Mouse (Mus musculus) adrenal gland, adult 2 months (tissue): ENCODE measurements around the gene Aff4. TPM values are rescaled to one million over a fixed set of nuclear protein-coding genes. Genes with fewer than 3 reads are reported as not detected.

Experiments
- DNase-seq: peaks from one replicate; pipeline ENCODE4 v3.0.0; 2021
- microRNA-seq, 2 experiments: library from miRNA; unstranded; fragments of <30 nt; microRNA quantifications; one replicate each; pipeline ENCODE4 v1.2.0; 2021
- polyA plus RNA-seq: library from polyadenylated mRNA; depleted of rRNA; stranded (reverse); fragments of >200 nt; gene quantifications from 2 replicates; pipeline ENCODE4 v1.2.3, GENCODE M21; 2012; rRNA removed
- total RNA-seq, 2 experiments: library from RNA; stranded (reverse); gene quantifications; 2 replicates each; pipeline ENCODE4 v1.2.3; 2021

The Aff4 gene
- total and polyA plus RNA-seq, 3 experiments, result 8.7 to 306 (median 145) TPM

- DNase-seq, result peak; percentile 47
These were observed 111.1 kb downstream of the Aff4 start for GRCm38 (mm10) chr11:53461727-53462126.

GRCm38 (mm10) chr11:53463551-53464424 lies 113.2 kb downstream of the Aff4 start:
- DNase-seq, result peak; percentile 45

GRCm38 (mm10) chr11:53466231-53466971 lies 115.8 kb downstream of the Aff4 start:
- peak; percentile 84 for DNase-seq

GRCm38 (mm10) chr11:53469294-53469967 lies 118.8 kb downstream of the Aff4 start:
- DNase-seq, result no peak

- peak; percentile 89 for DNase-seq
These were observed 119.5 kb downstream of the Aff4 start, which contains the start of gene Gm9837 for GRCm38 (mm10) chr11:53469968-53470695. TSS of gene Gm9837 (minus strand) at chr11:53470479.

Small RNA genes lying within 50 kb of the gene (microRNA-seq; reads per million reads assigned to microRNA genes)
- gene Mir6920, result 0 reads per million in 2 experiments

Other genes starting within 250 kb of the Aff4 start
- 100 to 1,000 TPM; 194 to 257 TPM for gene Hspa4, start 50.4 kb upstream of the Aff4 start, total RNA-seq
- gene Hspa4, start 50.4 kb upstream of the Aff4 start, polyA plus RNA-seq, result 54.0 and 57.0 TPM in 2 replicates
- 10 to 100 TPM in 1 of 2 experiments, 1 to 10 TPM in 1; 8.8 to 10.1 TPM for gene Zcchc10, start 26.2 kb upstream of the Aff4 start, total RNA-seq
- 7.1 and 7.6 TPM in 2 replicates for gene Zcchc10, start 26.2 kb upstream of the Aff4 start, polyA plus RNA-seq
- not detected for gene Leap2, start 72.3 kb downstream of the Aff4 start, total RNA-seq
- gene Leap2, start 72.3 kb downstream of the Aff4 start, polyA plus RNA-seq, result not detected in 2 replicates
- 1,000 to 10,000 TPM; 1,216 to 1,248 TPM for gene Uqcrq, start 80.0 kb downstream of the Aff4 start, total RNA-seq
- 845 and 941 TPM in 2 replicates for gene Uqcrq, start 80.0 kb downstream of the Aff4 start, polyA plus RNA-seq
- gene Gdf9, start 80.2 kb downstream of the Aff4 start, total RNA-seq, result 1 to 10 TPM in 1 of 2 experiments, under 1 TPM in 1; 0.90 to 9.0 TPM
- 0.36 and 0.39 TPM in 2 replicates for gene Gdf9, start 80.2 kb downstream of the Aff4 start, polyA plus RNA-seq
- not detected for gene Gm10447, start 106.3 kb downstream of the Aff4 start, total RNA-seq
- 0.08 TPM in 1 of 2 replicates, not detected in the other for gene Gm10447, start 106.3 kb downstream of the Aff4 start, polyA plus RNA-seq
- gene Shroom1, start 106.4 kb downstream of the Aff4 start, total RNA-seq, result 1 to 10 TPM; 3.5 to 3.8 TPM
- gene Shroom1, start 106.4 kb downstream of the Aff4 start, polyA plus RNA-seq, result 5.0 and 5.3 TPM in 2 replicates
- not detected for gene Gm9837, start 119.6 kb downstream of the Aff4 start, total RNA-seq
- not detected in 2 replicates for gene Gm9837, start 119.6 kb downstream of the Aff4 start, polyA plus RNA-seq
- not detected for gene Gm9945, start 129.3 kb downstream of the Aff4 start, total RNA-seq
- gene Gm9945, start 129.3 kb downstream of the Aff4 start, polyA plus RNA-seq, result not detected in 2 replicates
- gene Sowaha, start 129.4 kb downstream of the Aff4 start, total RNA-seq, result under 1 TPM; 0.29 to 0.45 TPM
- gene Sowaha, start 129.4 kb downstream of the Aff4 start, polyA plus RNA-seq, result 0.47 and 0.72 TPM in 2 replicates
- gene Sept8, start 168.4 kb downstream of the Aff4 start, total RNA-seq, result 10 to 100 TPM; 38.1 to 43.7 TPM
- gene Sept8, start 168.4 kb downstream of the Aff4 start, polyA plus RNA-seq, result 32.7 and 46.9 TPM in 2 replicates
- gene Kif3a, start 216.5 kb downstream of the Aff4 start, total RNA-seq, result 10 to 100 TPM; 23.0 to 29.8 TPM
- 3.1 and 3.6 TPM in 2 replicates for gene Kif3a, start 216.5 kb downstream of the Aff4 start, polyA plus RNA-seq